Mouse (Mus musculus) brain, embryonic 18.5 days (tissue): ENCODE results near the gene Cd47.

Experiments used
- DNase-seq: peaks from one replicate; pipeline ENCODE4 v3.0.0-alpha.2; 2012; ENCODE audit warnings: low read depth, low spot score

The Cd47 gene

GRCm38 (mm10) chr16:49868278-49868677 is 67.9 kb downstream of the Cd47 start:
- no peak for DNase-seq

- no peak for DNase-seq
These were observed 73.6 kb downstream of the Cd47 start for GRCm38 (mm10) chr16:49873918-49874317.

GRCm38 (mm10) chr16:49874546-49874945 is 74.2 kb downstream of the Cd47 start:
- no peak for DNase-seq

GRCm38 (mm10) chr16:49876291-49877030 is 76.1 kb downstream of the Cd47 start:
- DNase-seq = no peak

- DNase-seq = no peak
These were observed 76.9 kb downstream of the Cd47 start for GRCm38 (mm10) chr16:49877243-49877642.

- no peak for DNase-seq
These were observed 77.7 kb downstream of the Cd47 start for GRCm38 (mm10) chr16:49878051-49878450.

GRCm38 (mm10) chr16:49886403-49887066 is 86.2 kb downstream of the Cd47 start:
- DNase-seq = no peak

GRCm38 (mm10) chr16:49887290-49887689 is 87.0 kb downstream of the Cd47 start:
- DNase-seq = no peak

- no peak for DNase-seq
These were observed 87.7 kb downstream of the Cd47 start for GRCm38 (mm10) chr16:49887811-49888564.

- no peak for DNase-seq
These were observed 88.8 kb downstream of the Cd47 start for GRCm38 (mm10) chr16:49889031-49889655.

GRCm38 (mm10) chr16:49892252-49892651 is 91.9 kb downstream of the Cd47 start:
- DNase-seq = no peak

GRCm38 (mm10) chr16:49892945-49893344 is 92.6 kb downstream of the Cd47 start:
- no peak for DNase-seq

GRCm38 (mm10) chr16:49894624-49895023 is 94.3 kb downstream of the Cd47 start:
- no peak for DNase-seq

GRCm38 (mm10) chr16:49896132-49896531 is 95.8 kb downstream of the Cd47 start:
- DNase-seq = no peak

- DNase-seq = no peak
These were observed 101.1 kb downstream of the Cd47 start for GRCm38 (mm10) chr16:49901395-49901794.

GRCm38 (mm10) chr16:49902083-49902482 is 101.8 kb downstream of the Cd47 start:
- no peak for DNase-seq

GRCm38 (mm10) chr16:49904248-49904930 is 104.1 kb downstream of the Cd47 start:
- no peak for DNase-seq

GRCm38 (mm10) chr16:49905041-49905440 is 104.7 kb downstream of the Cd47 start:
- no peak for DNase-seq

- DNase-seq = no peak
These were observed 105.3 kb downstream of the Cd47 start for GRCm38 (mm10) chr16:49905601-49906001.

- no peak for DNase-seq
These were observed 105.7 kb downstream of the Cd47 start for GRCm38 (mm10) chr16:49906066-49906465.

- no peak for DNase-seq
These were observed 106.6 kb downstream of the Cd47 start for GRCm38 (mm10) chr16:49906940-49907339.
